Mouse (Mus musculus) G1E (cell line): ENCODE results near the gene Rngtt.

Experiments used
- CTCF ChIP-seq: IDR thresholded peaks from 2 replicates; pipeline ENCODE4 v1.5.1; 2012; ENCODE audit warnings: low read depth, low read length, inconsistent platforms, mixed read lengths
- GATA1 ChIP-seq: IDR thresholded peaks from 2 replicates; pipeline ENCODE4 v1.6.1; 2012; ENCODE audit warnings: borderline replicate concordance, low read length, inconsistent platforms, mixed read lengths
- GATA2 ChIP-seq: IDR thresholded peaks from 2 replicates; pipeline ENCODE4 v1.6.1; 2012; ENCODE audit warnings: low read depth, low read length, inconsistent platforms, borderline replicate concordance
- POLR2AphosphoS5 ChIP-seq: IDR thresholded peaks from 2 replicates; pipeline ENCODE4 v1.6.1; 2012; ENCODE audit warnings: low read depth, low read length, inconsistent platforms; ENCODE audit not compliant: insufficient replicate concordance
- TAL1 ChIP-seq: conservative IDR thresholded peaks from 2 replicates; pipeline ENCODE4 v1.6.1; 2012; ENCODE audit warnings: low read depth, low read length, inconsistent platforms, mixed read lengths

DNA sequence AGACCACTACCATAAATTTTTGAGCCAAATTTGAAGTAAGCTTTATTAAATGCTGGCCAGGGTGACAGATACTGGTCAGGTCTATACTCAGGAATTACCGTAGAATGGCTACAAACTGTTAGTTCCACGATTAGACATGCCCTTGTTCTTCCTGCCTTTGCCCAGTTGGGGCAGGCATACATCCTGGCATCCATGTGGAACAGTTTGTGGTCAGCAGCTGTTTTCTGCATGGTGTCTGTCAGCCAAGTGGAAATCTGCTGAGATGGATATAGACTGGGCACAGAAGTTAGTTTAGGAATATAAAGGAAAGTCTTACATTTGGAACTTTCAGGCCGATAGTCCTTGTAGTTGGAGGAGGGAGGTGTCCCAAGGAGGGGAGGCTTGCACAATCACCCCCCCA is 136.8 kb downstream of the Rngtt start:
- TF ChIP-seq CTCF (no peak), GATA2 (no peak), TAL1 (no peak), POLR2AphosphoS5 (no peak), GATA1 (no peak)
